Mouse (Mus musculus): ENCODE measurements around the gene Vstm4.

- no peak for TF ChIP-seq CTCF (IDR thresholded peaks at IDR 0.05; ENCODE audit: low read depth, low read length)
- no peak for TF ChIP-seq POLR2A (IDR thresholded peaks at IDR 0.05; ENCODE audit: extremely low read depth, insufficient read depth, low read length)
Observed at GRCm38 (mm10) chr14:32825426-32826032, 31.0 kb upstream of the Vstm4 start.
